Mouse (Mus musculus) brain, embryonic 14.5 days (tissue): Measurements from ENCODE around the gene Slc43a2. TPM values are rescaled to one million over a fixed set of nuclear protein-coding genes. Genes with fewer than 3 reads are reported as not detected.
A peak's percentile ranks its signal among the peaks of the same experiment; 100 is the strongest.

Experiments
- DNase-seq: peaks from one replicate; pipeline ENCODE4 v3.0.0-alpha.2; 2011; ENCODE audit warnings: low read depth
- CTCF ChIP-seq: fragments of 200-500 bp; IDR thresholded peaks from 2 replicates; pipeline ENCODE4 v1.5.1; 2012; ENCODE audit warnings: inconsistent platforms, mild to moderate bottlenecking, moderate library complexity, borderline replicate concordance; ENCODE audit not compliant: insufficient read depth, insufficient read length; ENCODE audit errors: extremely low read depth
- POLR2A ChIP-seq: fragments of 200-500 bp; IDR thresholded peaks from 2 replicates; pipeline ENCODE4 v1.6.1; 2012; ENCODE audit warnings: mild to moderate bottlenecking, inconsistent platforms, borderline replicate concordance; ENCODE audit not compliant: poor library complexity, insufficient read depth, insufficient read length, severe bottlenecking; ENCODE audit errors: extremely low read depth
- polyA plus RNA-seq: library from polyadenylated mRNA; depleted of rRNA; stranded (reverse); fragments of >200 nt; gene quantifications from 2 replicates; pipeline ENCODE4 v1.2.3, GENCODE M21; 2012; rRNA removed

The Slc43a2 gene
- 28.4 and 32.4 TPM in 2 replicates for polyA plus RNA-seq

GRCm38 (mm10) chr11:75531469-75532242 is at the start of gene Slc43a2:
Gene Slc43a2 (plus strand): TSS chr11:75531694.
- DNase-seq = peak; percentile 100

DNA sequence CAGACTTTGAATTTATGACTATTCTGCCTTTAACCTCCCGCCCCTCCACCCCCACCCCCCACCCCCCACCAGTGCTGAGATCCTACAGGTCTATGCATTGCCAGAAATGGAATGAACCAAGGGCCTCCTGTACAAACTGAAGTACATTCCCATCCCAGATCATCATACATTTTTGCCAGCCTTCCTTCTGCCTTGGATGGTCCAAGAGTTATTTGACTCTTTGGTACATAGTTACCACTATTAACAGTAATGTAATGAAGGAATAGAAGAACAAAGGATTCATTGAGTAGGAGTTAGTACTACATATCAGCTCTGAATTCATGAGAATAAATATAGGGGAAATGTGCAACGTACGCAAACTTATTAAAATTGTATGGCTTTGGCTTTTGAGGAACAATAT is 45.3 kb upstream of the Slc43a2 start:
- TF ChIP-seq CTCF (no peak), POLR2A (no peak)
- no peak for DNase-seq

More at GRCm38 (mm10) chr11:75531469-75532242, at the start of gene Slc43a2:
- TF ChIP-seq CTCF = no peak
- TF ChIP-seq POLR2A = peak; percentile 36; the same call in 1 of the 2 replicates

DNA sequence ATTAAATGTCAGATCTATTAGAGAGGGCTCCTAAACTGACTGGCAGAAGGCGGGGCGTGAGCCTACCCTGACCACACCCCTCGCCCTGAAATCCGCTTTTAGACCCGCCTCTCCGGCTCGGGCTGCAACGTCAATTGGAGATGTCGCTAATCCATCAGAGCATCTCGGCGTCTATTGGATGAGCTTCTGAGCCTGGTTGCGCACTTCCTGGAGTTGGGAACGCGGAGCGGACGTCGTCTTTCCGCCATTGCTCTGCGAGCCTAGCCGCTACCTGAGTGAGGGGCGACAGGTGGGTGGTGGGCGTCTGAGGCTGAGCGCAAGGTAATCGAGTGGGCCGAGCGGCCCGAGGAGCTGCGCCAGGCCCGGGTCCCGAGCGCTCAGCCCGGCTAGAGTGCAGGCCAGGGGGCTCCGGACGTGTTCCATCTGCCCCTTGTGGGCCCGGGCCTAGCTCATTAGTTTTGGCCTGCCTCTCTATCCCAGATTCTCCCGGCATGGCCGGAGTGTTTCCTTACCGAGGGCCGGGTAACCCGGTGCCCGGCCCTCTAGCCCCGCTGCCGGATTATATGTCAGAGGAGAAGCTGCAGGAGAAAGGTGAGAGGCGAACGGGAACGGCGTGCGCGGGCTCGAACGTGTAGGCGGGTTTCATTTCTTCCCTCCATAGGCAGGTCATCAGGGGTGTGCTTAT is 44.8 kb upstream of the Slc43a2 start, which contains the start of gene Prpf8:
Gene Prpf8 (plus strand): TSS at position 216 of the 685 bp plus-strand sequence.
- peak; percentile 99 for DNase-seq
- TF ChIP-seq CTCF (no peak), POLR2A (peak; percentile 38; the same call in 1 of the 2 replicates)

GRCm38 (mm10) chr11:75487496-75487895 is 44.0 kb upstream of the Slc43a2 start:
- DNase-seq = no peak
- TF ChIP-seq POLR2A = no peak
- TF ChIP-seq CTCF = no peak

DNA sequence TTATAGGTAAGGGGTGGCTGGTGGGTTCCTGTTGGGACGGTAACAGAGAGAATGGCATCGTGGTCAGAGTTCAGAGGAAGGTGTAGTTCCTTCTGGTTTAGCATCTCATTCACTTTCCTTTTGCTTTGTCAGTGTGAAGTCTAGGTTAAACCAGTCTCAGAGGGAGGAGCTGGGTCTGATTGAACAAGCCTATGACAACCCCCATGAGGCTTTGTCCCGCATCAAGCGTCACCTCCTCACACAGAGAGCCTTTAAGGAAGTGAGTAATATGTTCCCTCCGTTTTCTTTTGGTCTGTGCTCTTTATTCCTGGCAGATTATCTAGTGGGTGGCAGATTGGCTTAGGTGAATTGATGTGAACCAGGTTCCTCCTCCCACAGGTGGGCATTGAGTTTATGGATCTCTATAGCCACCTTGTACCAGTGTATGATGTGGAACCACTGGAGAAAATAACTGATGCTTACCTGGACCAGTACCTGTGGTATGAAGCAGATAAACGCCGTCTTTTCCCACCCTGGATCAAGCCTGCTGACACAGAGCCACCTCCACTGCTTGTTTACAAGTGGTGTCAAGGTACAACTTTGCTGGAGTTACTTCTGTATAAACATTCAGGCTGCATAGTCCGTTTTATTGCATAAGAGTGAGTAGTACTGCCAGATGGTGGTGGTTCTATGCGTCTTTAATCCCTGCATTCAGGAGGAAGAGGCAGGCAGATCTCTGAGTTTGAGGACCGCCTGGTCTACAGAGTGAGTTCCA is 37.0 kb upstream of the Slc43a2 start:
- no peak for TF ChIP-seq POLR2A
- TF ChIP-seq CTCF = no peak
- no peak for DNase-seq

DNA sequence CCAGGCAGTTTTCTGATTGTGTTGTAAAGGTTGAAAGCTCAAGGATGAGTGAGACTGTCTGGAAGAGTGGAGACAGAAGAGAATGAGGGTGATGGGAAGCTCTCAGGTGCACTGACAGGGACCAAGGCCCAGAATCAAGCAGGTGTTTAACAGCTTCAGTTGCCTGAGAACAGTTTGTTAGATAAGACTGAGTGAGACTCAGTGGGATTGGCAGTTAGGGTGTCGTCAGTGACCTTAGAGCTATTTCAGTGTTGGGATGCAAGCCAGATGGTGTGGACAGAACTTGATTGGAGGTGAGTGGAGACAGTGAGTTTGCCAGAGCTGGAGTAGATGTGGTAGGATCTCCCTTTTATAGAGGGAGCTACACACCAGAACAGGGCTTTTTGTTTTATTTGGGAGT is 33.4 kb upstream of the Slc43a2 start:
- TF ChIP-seq POLR2A (no peak), CTCF (no peak)
- no peak for DNase-seq

DNA sequence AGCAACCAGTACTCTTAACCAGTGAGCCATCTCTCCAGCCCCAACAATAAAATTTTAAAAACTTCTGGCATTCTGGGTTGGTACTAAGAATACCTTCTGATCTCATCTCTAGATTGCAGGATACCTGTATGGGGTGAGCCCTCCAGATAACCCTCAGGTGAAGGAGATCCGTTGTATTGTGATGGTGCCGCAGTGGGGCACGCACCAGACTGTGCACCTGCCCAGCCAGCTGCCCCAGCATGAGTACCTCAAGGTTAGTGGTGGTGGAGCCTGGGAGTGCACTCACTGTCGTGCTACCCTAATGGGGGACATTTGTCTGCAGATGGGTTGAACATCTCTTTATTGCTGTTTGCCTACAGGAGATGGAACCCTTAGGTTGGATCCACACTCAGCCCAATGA is 23.3 kb upstream of the Slc43a2 start:
- no peak for DNase-seq
- TF ChIP-seq POLR2A = no peak
- TF ChIP-seq CTCF = no peak

GRCm38 (mm10) chr11:75508904-75509303 is 22.6 kb upstream of the Slc43a2 start:
- TF ChIP-seq POLR2A = no peak
- no peak for TF ChIP-seq CTCF
- no peak for DNase-seq

DNA sequence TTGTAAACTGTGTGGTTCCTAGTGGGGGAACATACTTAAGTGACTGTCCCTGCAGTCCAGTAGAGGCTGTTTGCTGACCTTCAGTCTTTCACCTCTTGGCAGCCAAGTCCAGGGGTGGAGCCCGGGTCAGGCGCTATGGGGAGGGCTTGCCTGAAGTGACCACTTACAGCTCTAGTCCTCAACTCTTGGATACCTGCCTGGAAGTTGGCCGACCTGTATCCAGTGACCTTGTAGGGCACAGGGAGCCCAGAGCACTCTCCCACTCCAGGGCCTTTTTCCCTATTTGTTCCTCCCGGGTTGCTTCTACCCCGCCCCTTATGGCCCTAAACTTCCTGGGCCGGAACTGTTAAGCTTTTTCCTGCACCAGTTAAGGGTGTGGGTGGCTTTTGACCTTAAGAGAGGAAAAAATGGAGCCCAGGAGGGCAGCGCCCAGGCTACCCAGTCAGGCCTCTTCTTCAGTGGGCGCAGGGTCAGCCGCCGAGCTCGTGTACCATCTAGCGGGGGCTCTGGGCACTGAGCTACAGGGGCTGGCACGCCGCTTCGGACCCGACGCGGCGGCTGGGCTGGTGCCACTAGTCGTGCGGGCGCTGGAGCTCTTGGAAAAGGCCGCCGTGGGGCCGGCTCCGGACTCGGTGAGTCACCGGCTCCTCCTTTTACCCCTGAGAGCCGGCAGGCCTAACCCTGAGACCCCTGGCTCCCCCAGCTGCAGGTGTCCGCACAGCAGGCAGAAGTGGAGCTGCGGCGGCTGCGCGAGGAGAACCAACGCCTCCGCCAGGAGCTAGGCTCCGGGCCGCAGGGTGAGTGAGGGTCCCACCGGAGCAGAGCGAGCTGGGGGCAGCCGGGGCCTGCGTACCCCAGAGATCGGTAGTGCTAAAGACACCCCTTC is 21.5 kb upstream of the Slc43a2 start, which contains the start of gene Rilp:
Gene Rilp (plus strand): TSS at position 354 of the 886 bp plus-strand sequence.
- TF ChIP-seq CTCF (peak; percentile 50; the same call in 1 of the 2 replicates), POLR2A (no peak)
- peak; percentile 75 for DNase-seq

GRCm38 (mm10) chr11:75510627-75510993 is 20.9 kb upstream of the Slc43a2 start:
- TF ChIP-seq POLR2A (no peak), CTCF (peak; percentile 81)
- peak; percentile 95 for DNase-seq

- TF ChIP-seq CTCF (no peak), POLR2A (no peak)
- DNase-seq = peak; percentile 17
Observed at GRCm38 (mm10) chr11:75511213-75511612, 20.3 kb upstream of the Slc43a2 start.
